Mouse (Mus musculus) neural tube, embryonic 14.5 days (tissue): ENCODE measurements around the gene Commd1. TPM values are rescaled to one million over a fixed set of nuclear protein-coding genes. Genes with fewer than 3 reads are reported as not detected.

Experiments used
- ATAC-seq: fragments of 200-750 bp; cut with Nextera tagmentation; 2 replicates; pipeline ENCODE4 v1.8.0; 2017; ENCODE audit warnings: low read depth, mild to moderate bottlenecking, moderate TSS enrichment, moderate library complexity
- H3K27ac ChIP-seq: fragments of 300-500 bp; sonication (generic); 2 replicates; pipeline ENCODE4 v1.5.1; 2014; ENCODE audit warnings: low read depth, mild to moderate bottlenecking, control low read depth, low read length, moderate library complexity, mixed read lengths
- H3K27me3 ChIP-seq: fragments of 300-500 bp; sonication (generic); 2 replicates; pipeline ENCODE4 v1.6.1; 2014; ENCODE audit warnings: low read length; ENCODE audit not compliant: control insufficient read depth, insufficient read depth
- H3K36me3 ChIP-seq: fragments of 300-500 bp; sonication (generic); 2 replicates; pipeline ENCODE4 v1.6.1; 2014; ENCODE audit warnings: low read length, mixed read lengths; ENCODE audit not compliant: control insufficient read depth, insufficient read depth
- H3K4me1 ChIP-seq: fragments of 300-500 bp; sonication (generic); 2 replicates; pipeline ENCODE4 v1.6.1; 2014; ENCODE audit warnings: low read length; ENCODE audit not compliant: control insufficient read depth, insufficient read depth
- H3K4me2 ChIP-seq: fragments of 300-500 bp; sonication (generic); 2 replicates; pipeline ENCODE4 v1.6.1; 2014; ENCODE audit warnings: mild to moderate bottlenecking, low read depth, low read length, control low read depth
- H3K4me3 ChIP-seq: fragments of 300-500 bp; sonication (generic); 2 replicates; pipeline ENCODE4 v1.5.1; 2014; ENCODE audit warnings: low read depth, low read length, control low read depth, mixed read lengths
- H3K9ac ChIP-seq: fragments of 300-500 bp; sonication (generic); replicated peaks from 2 replicates; pipeline ENCODE4 v1.6.1; 2014; ENCODE audit warnings: low read depth, mild to moderate bottlenecking, control low read depth, low read length, mixed read lengths
- H3K9me3 ChIP-seq: fragments of 300-500 bp; sonication (generic); 2 replicates; pipeline ENCODE4 v1.6.1; 2016; ENCODE audit warnings: low read length; ENCODE audit not compliant: control insufficient read depth
- WGBS: fragments of 180-500 bp; shearing (Covaris S2); extraction: QIAGEN DNeasy Blood & Tissue Kit; methylation state at CpG from one replicate; pipeline ENCODE4 v1.1.7; 2014; 5-methylcytosine and 5-hydroxymethylcytosine counted together
- polyA plus RNA-seq: library from polyadenylated mRNA; unstranded; fragments of >200 nt; fragmentation: Nextera tagmentation; extraction: Ambion mirVana; gene quantifications from 2 replicates; pipeline ENCODE4 v1.2.1, GENCODE M21; 2014

Gene Commd1
- polyA plus RNA-seq, 1 experiment from 2014 or later, result 230 TPM

DNA sequence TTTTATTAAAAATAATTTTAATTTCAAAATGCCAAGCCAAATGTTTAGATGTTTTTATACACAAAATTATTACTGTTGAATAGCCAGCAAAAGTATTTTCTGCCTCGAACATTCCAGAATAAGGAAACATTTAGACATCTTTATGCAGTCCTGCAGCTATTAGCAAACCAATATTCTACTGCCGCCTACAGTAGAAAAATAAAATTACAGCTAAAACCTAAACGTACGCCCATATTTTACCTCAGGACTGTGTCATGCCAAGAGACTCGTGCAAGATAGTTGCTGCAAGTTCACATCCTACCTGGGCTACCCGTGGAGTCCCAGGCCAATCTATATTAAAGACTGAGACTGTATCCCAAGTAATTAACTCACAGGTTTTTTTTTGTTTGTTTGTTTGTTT is 12.7 kb downstream of the Commd1 start:
- Histone ChIP-seq H3K27me3 (no peaks in the 10 kb centered on the region), H3K4me2 (no peak overlapping the region), H3K9me3 (peaks cover 11% of the 10 kb centered on the region; the same call in 1 of the 2 replicates), H3K36me3 (no peaks in the 10 kb centered on the region), H3K4me3 (no peak overlapping the region), H3K9ac (no peak overlapping the region), H3K27ac (no peak overlapping the region), H3K4me1 (no peaks in the 10 kb centered on the region)
- WGBS, result 71% methylated on average over 6 of the region's 6 CpGs
- ATAC-seq, result no peak

DNA sequence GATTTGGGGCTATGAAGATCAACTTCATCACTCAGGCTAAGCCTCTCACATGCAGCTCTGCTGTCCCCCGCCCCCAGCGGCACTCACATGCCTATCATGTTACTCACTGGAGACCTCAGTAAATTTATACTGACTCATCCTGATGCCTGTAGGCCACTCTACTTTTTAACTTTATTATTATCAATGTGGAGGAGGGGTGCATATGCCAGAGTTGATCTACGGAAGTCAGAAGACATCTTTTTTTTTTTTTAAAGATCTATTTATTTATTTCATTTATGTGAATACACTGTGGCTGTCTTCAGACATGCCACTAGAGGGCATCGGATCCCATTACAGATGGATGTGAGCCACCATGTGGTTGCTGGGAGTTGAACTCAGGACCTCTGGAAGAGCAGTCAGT is 16.7 kb downstream of the Commd1 start:
- Histone ChIP-seq H3K27me3 (no peaks in the 10 kb centered on the region), H3K4me1 (no peaks in the 10 kb centered on the region), H3K4me3 (no peak overlapping the region), H3K4me2 (no peak overlapping the region), H3K36me3 (no peaks in the 10 kb centered on the region), H3K9ac (no peak overlapping the region), H3K9me3 (0 out of 2 replicates have a peak, but pooled peaks cover 2% of the 10 kb centered on the region), H3K27ac (no peak overlapping the region)
- WGBS, result 85% methylated on average over 4 of the region's 4 CpGs
- no peak for ATAC-seq

DNA sequence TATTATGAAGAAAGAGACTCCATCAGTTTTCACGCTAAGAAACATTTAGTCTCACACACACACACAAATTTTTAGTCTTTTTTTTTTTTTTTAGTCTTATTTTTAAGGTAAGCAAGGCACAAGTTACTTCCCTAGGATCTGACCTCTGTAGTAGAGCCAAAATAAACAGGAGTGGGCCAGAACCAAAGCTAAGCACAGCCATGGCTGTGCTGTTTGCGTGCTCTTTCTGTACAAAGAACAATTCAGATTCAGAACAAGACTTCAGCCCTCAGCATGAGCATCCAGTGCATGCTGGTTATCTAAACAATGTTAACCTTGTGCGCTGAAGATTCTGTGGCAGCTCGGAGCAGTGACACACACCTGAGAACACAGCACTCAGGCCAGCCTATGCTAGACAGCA is 17.8 kb downstream of the Commd1 start:
- no peak for ATAC-seq
- no peaks in the 10 kb centered on the region for H3K36me3 ChIP-seq
- 75% methylated on average over 4 of the region's 4 CpGs for WGBS

DNA sequence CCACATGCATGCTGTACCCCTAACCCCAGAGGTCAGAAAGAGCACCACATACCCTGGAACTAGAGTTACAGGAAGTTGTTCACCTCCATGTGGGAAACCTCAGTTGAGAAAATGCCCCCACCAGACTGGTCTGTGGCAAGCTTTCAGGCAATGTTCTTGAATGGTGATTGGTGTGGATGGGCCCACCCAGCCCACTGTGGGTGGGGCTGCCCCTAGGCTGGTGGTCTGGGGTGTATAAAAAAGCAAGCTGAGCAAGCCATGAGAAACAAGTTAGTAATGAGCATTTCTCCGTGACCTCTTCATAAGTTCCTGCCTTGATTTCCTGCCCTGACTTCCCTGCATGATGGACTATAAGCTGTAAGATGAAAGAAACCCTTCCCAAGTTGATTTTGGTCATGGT is 20.1 kb downstream of the Commd1 start:
- Histone ChIP-seq H3K36me3 (no peaks in the 10 kb centered on the region), H3K27ac (no peak overlapping the region), H3K9me3 (0 out of 2 replicates have a peak, but pooled peaks cover 2% of the 10 kb centered on the region), H3K4me1 (no peaks in the 10 kb centered on the region), H3K4me2 (no peak overlapping the region), H3K4me3 (no peak overlapping the region), H3K9ac (no peak overlapping the region), H3K27me3 (no peaks in the 10 kb centered on the region)
- no peak for ATAC-seq
- WGBS, result 90% methylated on average over 1 of the region's 1 CpGs

More for the DNA sequence above, 17.8 kb downstream of the Commd1 start:
- no peak overlapping the region for H3K9ac ChIP-seq
- no peaks in the 10 kb centered on the region for H3K27me3 ChIP-seq
- H3K4me3 ChIP-seq, result no peak overlapping the region
- 0 out of 2 replicates have a peak, but pooled peaks cover 2% of the 10 kb centered on the region for H3K9me3 ChIP-seq
- H3K4me2 ChIP-seq, result no peak overlapping the region
- no peaks in the 10 kb centered on the region for H3K4me1 ChIP-seq
- no peak overlapping the region for H3K27ac ChIP-seq

DNA sequence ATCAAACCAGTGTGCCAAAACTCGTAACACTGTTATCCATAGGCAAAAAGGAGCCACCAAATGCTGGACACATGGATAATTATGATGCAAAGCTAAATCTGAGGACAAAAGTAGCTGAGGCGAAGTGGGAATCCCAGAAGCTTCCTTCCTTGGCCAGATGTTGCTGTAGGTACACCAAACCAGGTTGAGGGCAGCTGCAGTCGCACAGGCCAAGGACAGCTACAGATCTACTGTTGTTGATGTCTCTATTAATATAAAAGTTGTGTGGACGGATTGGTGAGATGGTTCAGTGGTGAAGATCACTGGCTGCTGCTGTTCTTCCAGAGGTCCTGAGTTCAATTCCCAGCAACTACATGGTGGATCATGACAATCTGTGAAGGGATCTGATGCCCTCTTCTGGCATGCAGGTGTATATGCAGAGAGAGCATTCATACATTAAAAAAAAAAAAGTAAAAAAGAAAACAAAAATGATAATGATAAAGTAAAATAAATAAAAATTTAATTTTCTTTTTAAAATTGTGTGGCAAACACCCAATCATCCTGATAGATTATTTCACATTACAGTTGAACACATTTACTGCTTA is 24.3 kb downstream of the Commd1 start:
- H3K4me2 ChIP-seq, result no peak overlapping the region
- no peaks in the 10 kb centered on the region for H3K36me3 ChIP-seq
- no peak overlapping the region for H3K9ac ChIP-seq
- no peak for ATAC-seq
- H3K9me3 ChIP-seq, result no peaks in the 10 kb centered on the region
- H3K4me1 ChIP-seq, result no peaks in the 10 kb centered on the region
- WGBS, result 94% methylated on average over 4 of the region's 4 CpGs
- no peaks in the 10 kb centered on the region for H3K27me3 ChIP-seq
- H3K27ac ChIP-seq, result no peak overlapping the region
- no peak overlapping the region for H3K4me3 ChIP-seq

DNA sequence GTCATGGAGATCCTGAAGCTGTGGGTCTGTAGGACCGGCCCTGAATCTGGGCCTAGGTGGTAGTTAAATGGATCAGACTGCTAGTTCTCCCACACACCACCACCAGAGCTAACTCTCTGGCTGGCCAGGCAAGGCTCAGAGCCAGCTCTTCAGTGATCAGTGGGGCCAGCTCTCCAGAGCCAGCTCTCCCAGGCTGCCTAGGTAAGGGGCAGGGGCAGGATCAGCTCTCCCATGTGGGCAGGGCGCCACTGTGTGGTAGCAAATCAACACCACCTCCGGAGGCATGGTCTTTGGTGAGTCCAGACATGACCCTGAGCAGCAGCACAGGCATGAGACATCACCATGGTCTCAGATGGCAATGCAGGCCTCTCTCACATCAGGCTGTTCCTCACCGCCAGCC is 25.4 kb downstream of the Commd1 start:
- Histone ChIP-seq H3K27ac (no peak overlapping the region), H3K9me3 (no peaks in the 10 kb centered on the region), H3K9ac (no peak overlapping the region), H3K36me3 (no peaks in the 10 kb centered on the region), H3K4me1 (no peaks in the 10 kb centered on the region), H3K4me3 (no peak overlapping the region), H3K4me2 (no peak overlapping the region), H3K27me3 (no peaks in the 10 kb centered on the region)
- WGBS, result 76% methylated on average over 4 of the region's 4 CpGs
- ATAC-seq, result no peak

DNA sequence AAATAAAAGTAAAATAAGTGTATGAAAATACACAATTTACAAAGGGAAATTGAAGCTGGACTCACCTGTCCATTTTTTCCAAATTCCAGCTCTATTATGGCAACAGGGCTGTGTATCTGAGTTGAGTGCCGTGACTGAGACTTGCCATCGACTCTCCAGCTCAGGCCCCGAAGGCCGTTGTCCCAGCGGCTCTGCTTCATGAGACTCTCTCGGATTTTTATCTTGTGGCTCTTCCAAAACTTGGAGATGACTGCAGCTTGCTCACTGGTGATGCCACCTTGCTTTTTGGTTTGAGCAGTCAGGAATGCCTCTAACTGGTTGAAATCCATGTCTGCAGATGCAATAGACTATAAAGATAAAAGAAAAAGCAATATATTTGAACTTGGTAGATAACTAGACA is 25.8 kb downstream of the Commd1 start:
- no peak overlapping the region for H3K4me2 ChIP-seq
- no peaks in the 10 kb centered on the region for H3K27me3 ChIP-seq
- no peak for ATAC-seq
- H3K36me3 ChIP-seq, result no peaks in the 10 kb centered on the region
- H3K4me1 ChIP-seq, result no peaks in the 10 kb centered on the region
- H3K27ac ChIP-seq, result no peak overlapping the region
- H3K9me3 ChIP-seq, result no peaks in the 10 kb centered on the region
- no peak overlapping the region for H3K9ac ChIP-seq
- H3K4me3 ChIP-seq, result no peak overlapping the region
- WGBS, result 97% methylated on average over 6 of the region's 6 CpGs

DNA sequence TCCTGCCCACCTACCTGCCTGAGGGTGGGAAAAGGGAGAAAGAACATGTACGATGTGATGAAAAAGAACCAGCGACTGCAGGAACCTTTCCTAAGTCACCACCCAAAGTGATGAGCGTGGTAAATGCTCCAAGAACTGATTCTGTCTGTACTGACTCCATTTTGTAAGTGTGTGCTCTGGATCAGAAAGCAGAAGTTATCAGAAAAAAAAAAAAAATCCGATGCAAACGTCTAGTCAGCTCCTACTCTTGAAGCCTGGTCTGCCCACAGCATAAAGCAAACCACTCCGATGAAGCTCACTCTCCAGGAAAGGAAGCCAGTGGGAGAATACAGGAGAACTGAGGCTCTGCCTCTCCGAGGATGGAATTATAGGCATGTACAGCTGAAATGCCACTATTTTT is 29.5 kb downstream of the Commd1 start:
- no peak overlapping the region for H3K27ac ChIP-seq
- no peaks in the 10 kb centered on the region for H3K27me3 ChIP-seq
- H3K4me1 ChIP-seq, result no peaks in the 10 kb centered on the region
- H3K9me3 ChIP-seq, result no peaks in the 10 kb centered on the region
- H3K36me3 ChIP-seq, result no peaks in the 10 kb centered on the region
- H3K4me2 ChIP-seq, result no peak overlapping the region
- 95% methylated on average over 7 of the region's 7 CpGs for WGBS
- no peak overlapping the region for H3K4me3 ChIP-seq
- ATAC-seq, result no peak
- H3K9ac ChIP-seq, result no peak overlapping the region

DNA sequence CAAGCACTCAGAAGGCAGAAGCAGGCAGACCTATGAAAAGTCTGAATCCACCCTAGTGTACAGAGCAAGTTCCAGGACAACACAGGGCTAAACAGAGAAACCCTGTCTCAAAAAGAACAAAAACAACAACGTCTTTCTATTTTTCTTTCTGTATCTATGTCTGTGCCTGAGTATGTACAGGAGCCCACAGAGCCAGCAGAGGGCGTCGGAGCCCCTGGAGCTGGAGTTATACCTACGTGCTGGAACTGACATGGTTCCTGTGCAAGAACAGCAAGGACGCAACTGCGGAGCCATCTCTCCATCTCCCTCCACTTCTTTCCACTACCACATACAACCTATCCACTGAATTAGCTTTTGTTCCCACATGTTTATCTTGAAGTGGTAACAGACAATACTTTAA is 32.1 kb downstream of the Commd1 start:
- Histone ChIP-seq H3K9ac (no peak overlapping the region), H3K27ac (no peak overlapping the region), H3K4me1 (no peaks in the 10 kb centered on the region), H3K4me2 (no peak overlapping the region), H3K9me3 (no peaks in the 10 kb centered on the region), H3K4me3 (no peak overlapping the region), H3K36me3 (no peaks in the 10 kb centered on the region), H3K27me3 (no peaks in the 10 kb centered on the region)
- WGBS, result 92% methylated on average over 6 of the region's 6 CpGs
- ATAC-seq, result no peak
